Mouse (Mus musculus): ENCODE measurements at regions not wholly inside any gene's neighbourhood (a gene's known extent, or its start where the extent isn't known, plus 50 kb on each side); places are given as distances from the start of the nearest gene placed in this dataset.

DNA sequence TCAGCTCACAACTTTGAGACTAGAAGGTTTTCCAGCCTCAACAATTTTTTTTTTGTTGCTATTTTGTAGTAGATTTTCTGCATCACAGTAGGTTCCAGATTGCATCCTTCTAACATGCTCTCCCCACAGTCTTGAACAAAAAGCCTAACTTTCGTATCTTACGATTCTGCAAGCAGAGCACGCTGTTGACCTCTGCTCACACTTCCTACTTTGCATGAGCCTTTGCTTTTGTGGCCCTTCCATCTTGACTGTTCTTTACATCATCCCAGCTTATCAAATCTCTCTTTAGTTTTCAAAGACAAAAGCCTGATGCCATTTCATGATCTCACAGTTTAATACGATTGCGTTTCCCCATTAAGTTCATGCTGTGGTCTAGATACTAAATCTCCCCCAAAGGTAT, 207.6 kb downstream of the 1700064H15Rik start:
- TF ChIP-seq ZC3H11A (IDR thresholded peaks at IDR 0.05; ENCODE audit: borderline replicate concordance, low read depth, low read length), result no peak
- no peak for TF ChIP-seq CHD2 (IDR thresholded peaks at IDR 0.05; ENCODE audit: low read depth, low read length)
- TF ChIP-seq MAFK (IDR thresholded peaks at IDR 0.05; ENCODE audit: insufficient read depth, low read depth, low read length), result no peak
- TF ChIP-seq HCFC1 (IDR thresholded peaks at IDR 0.05; ENCODE audit: borderline replicate concordance, insufficient read depth, low read length), result no peak

All from ES-E14 (cell line).